Mouse (Mus musculus) frontal cortex, postnatal 25 days (tissue): ENCODE measurements around the gene Camkmt.

Source experiments
- DNase-seq, 2 experiments: peaks; one replicate each; pipeline ENCODE4 v3.0.0; 2022; ENCODE audit warnings: low spot score in 2 of 2

Gene Camkmt

GRCm38 (mm10) chr17:85463497-85464392 lies 373.4 kb downstream of the Camkmt start:
- no peak for DNase-seq

GRCm38 (mm10) chr17:85464466-85465411 lies 374.4 kb downstream of the Camkmt start:
- no peak for DNase-seq

GRCm38 (mm10) chr17:85469776-85470175 lies 379.4 kb downstream of the Camkmt start:
- DNase-seq: no peak

- no peak for DNase-seq
Observed at GRCm38 (mm10) chr17:85472687-85473202, 382.4 kb downstream of the Camkmt start.

- no peak for DNase-seq
Observed at GRCm38 (mm10) chr17:85473217-85473616, 382.9 kb downstream of the Camkmt start.

- no peak for DNase-seq
Observed at GRCm38 (mm10) chr17:85473881-85474280, 383.5 kb downstream of the Camkmt start.

GRCm38 (mm10) chr17:85481241-85481640 lies 390.9 kb downstream of the Camkmt start:
- no peak for DNase-seq

GRCm38 (mm10) chr17:85483086-85483485 lies 392.7 kb downstream of the Camkmt start:
- DNase-seq: no peak

GRCm38 (mm10) chr17:85484015-85484414 lies 393.7 kb downstream of the Camkmt start:
- no peak for DNase-seq

- no peak for DNase-seq
Observed at GRCm38 (mm10) chr17:85484526-85484925, 394.2 kb downstream of the Camkmt start.

- no peak for DNase-seq
Observed at GRCm38 (mm10) chr17:85485065-85485945, 395.0 kb downstream of the Camkmt start.

- DNase-seq: no peak
Observed at GRCm38 (mm10) chr17:85485946-85486533, 395.7 kb downstream of the Camkmt start.

GRCm38 (mm10) chr17:85486585-85487480 lies 396.5 kb downstream of the Camkmt start:
- no peak for DNase-seq

- DNase-seq: no peak
Observed at GRCm38 (mm10) chr17:85487531-85487930, 397.2 kb downstream of the Camkmt start.

GRCm38 (mm10) chr17:85488601-85489487 lies 398.5 kb downstream of the Camkmt start:
- DNase-seq: no peak

- DNase-seq: no peak
Observed at GRCm38 (mm10) chr17:85489488-85489980, 399.2 kb downstream of the Camkmt start.

GRCm38 (mm10) chr17:85491491-85491890 lies 401.1 kb downstream of the Camkmt start:
- no peak for DNase-seq

GRCm38 (mm10) chr17:85493521-85493920 lies 403.2 kb downstream of the Camkmt start:
- no peak for DNase-seq
